Mouse (Mus musculus): ENCODE data around the gene Neurog1. TPM values are rescaled to one million over a fixed set of nuclear protein-coding genes. Genes with fewer than 3 reads are reported as not detected.

Neurog1 gene
- polyA plus RNA-seq (2012; rRNA removed) = 0.17 and 0.24 TPM in 2 replicates

DNA sequence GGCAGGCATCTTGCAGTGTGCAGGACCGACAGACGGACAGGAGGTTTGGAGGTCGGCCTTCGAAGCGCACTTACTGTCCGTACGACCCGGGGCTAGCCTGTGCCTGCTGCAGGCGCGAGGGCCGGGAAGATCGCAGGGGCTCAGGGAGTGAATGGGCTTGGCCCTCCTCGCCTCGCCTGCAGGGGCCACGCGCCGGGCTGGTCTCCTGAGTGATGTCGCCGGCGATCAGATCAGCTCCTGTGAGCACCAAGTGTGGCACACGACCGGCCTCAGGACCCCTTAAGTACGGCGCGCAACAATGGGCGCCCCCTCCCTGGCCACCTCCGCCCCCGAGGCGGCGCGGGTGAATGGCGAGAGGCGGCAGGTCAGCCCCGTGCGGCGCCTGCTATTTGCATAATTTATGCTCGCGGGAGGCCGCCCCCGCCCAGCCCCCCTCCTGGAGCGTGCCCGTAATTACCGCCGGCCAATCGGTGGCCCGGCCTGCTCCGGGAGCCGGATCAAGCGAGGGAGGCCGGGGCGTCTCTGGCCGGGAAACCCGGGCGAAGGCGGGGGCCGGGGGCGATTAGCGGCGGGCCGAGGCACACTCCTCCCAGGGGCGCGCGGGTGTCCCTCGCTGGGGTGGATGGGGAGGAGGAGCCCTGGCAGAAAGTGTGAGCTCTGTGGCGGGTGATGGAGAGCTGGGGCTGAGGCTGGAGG, at the start of gene Neurog1:
Gene Neurog1 (minus strand): TSS at position 240 of the 696 bp plus-strand sequence.
- DNase-seq = no peak
- H3K36me3 ChIP-seq (ENCODE audit: control insufficient read depth, insufficient read depth, low read length) = no peaks in the 10 kb centered on the region
- TF ChIP-seq POLR2A (IDR thresholded peaks at IDR 0.05; ENCODE audit: control insufficient read depth, extremely low read depth, insufficient read depth, low read length, poor library complexity) = no peak
- no peak for TF ChIP-seq CTCF (IDR thresholded peaks at IDR 0.05; ENCODE audit: borderline replicate concordance, control insufficient read depth, extremely low read depth, insufficient read depth, low read length, poor library complexity)
- H3K4me3 ChIP-seq (ENCODE audit: control insufficient read depth, insufficient read depth, low read length) = no peak within 1 kb of the TSS
- peaks cover 15% of the 10 kb centered on the region; the same call in 1 of the 2 replicates for H3K27me3 ChIP-seq (ENCODE audit: control insufficient read depth, insufficient read depth, low read length)
- H3K4me1 ChIP-seq (replicated peaks; ENCODE audit: control insufficient read depth, insufficient read depth, low read length) = no peaks in the 10 kb centered on the region; the same call in 1 of the 2 replicates
- WGBS = 4% methylated on average over 65 of the region's 65 CpGs
- H3K27ac ChIP-seq (ENCODE audit: control insufficient read depth, insufficient read depth, low read length) = no peak within 1 kb of the TSS

GRCm38 (mm10) chr13:56299336-56299735, 47.4 kb upstream of the Neurog1 start:
- WGBS = 93% methylated on average over 11 of the region's 11 CpGs
- H3K27me3 ChIP-seq (ENCODE audit: control insufficient read depth, insufficient read depth, low read length) = peaks cover 16% of the 10 kb centered on the region; the same call in 1 of the 2 replicates
- no peak for DNase-seq
- H3K4me3 ChIP-seq (ENCODE audit: control insufficient read depth, insufficient read depth, low read length) = no peak overlapping the region
- H3K36me3 ChIP-seq (ENCODE audit: control insufficient read depth, insufficient read depth, low read length) = no peaks in the 10 kb centered on the region
- no peaks in the 10 kb centered on the region for H3K4me1 ChIP-seq (replicated peaks; ENCODE audit: control insufficient read depth, insufficient read depth, low read length)
- TF ChIP-seq POLR2A (IDR thresholded peaks at IDR 0.05; ENCODE audit: control insufficient read depth, extremely low read depth, insufficient read depth, low read length, poor library complexity) (no peak), CTCF (IDR thresholded peaks at IDR 0.05; ENCODE audit: borderline replicate concordance, control insufficient read depth, extremely low read depth, insufficient read depth, low read length, poor library complexity) (no peak)
- no peak overlapping the region for H3K27ac ChIP-seq (ENCODE audit: control insufficient read depth, insufficient read depth, low read length)

DNA sequence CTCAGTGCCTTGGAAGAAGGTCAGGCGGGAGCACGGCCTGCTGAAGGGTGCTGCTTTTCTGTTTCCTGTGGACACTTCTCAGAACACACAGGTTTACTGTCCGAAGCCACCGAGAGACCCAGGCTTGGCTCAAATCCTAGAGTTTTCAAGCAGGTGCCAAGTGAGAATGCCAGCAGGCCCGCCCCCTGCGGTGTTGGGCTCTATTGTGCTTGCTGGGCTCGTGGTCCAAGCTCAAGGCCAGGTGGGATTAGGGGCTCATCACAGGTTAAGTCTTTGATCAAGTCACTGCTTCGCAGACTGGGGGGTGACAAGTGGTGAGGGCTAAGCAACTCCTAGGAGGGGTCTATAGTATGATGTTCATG, 44.7 kb upstream of the Neurog1 start:
- H3K4me3 ChIP-seq (ENCODE audit: control insufficient read depth, insufficient read depth, low read length) = no peak overlapping the region
- 20% methylated on average over 8 of the region's 8 CpGs for WGBS
- H3K4me1 ChIP-seq (replicated peaks; ENCODE audit: control insufficient read depth, insufficient read depth, low read length) = no peaks in the 10 kb centered on the region
- H3K27ac ChIP-seq (ENCODE audit: control insufficient read depth, insufficient read depth, low read length) = no peak overlapping the region
- DNase-seq = no peak
- TF ChIP-seq CTCF (IDR thresholded peaks at IDR 0.05; ENCODE audit: borderline replicate concordance, control insufficient read depth, extremely low read depth, insufficient read depth, low read length, poor library complexity) (no peak), POLR2A (IDR thresholded peaks at IDR 0.05; ENCODE audit: control insufficient read depth, extremely low read depth, insufficient read depth, low read length, poor library complexity) (no peak)
- H3K36me3 ChIP-seq (ENCODE audit: control insufficient read depth, insufficient read depth, low read length) = no peaks in the 10 kb centered on the region
- H3K27me3 ChIP-seq (ENCODE audit: control insufficient read depth, insufficient read depth, low read length) = peaks cover 16% of the 10 kb centered on the region; the same call in 1 of the 2 replicates

DNA sequence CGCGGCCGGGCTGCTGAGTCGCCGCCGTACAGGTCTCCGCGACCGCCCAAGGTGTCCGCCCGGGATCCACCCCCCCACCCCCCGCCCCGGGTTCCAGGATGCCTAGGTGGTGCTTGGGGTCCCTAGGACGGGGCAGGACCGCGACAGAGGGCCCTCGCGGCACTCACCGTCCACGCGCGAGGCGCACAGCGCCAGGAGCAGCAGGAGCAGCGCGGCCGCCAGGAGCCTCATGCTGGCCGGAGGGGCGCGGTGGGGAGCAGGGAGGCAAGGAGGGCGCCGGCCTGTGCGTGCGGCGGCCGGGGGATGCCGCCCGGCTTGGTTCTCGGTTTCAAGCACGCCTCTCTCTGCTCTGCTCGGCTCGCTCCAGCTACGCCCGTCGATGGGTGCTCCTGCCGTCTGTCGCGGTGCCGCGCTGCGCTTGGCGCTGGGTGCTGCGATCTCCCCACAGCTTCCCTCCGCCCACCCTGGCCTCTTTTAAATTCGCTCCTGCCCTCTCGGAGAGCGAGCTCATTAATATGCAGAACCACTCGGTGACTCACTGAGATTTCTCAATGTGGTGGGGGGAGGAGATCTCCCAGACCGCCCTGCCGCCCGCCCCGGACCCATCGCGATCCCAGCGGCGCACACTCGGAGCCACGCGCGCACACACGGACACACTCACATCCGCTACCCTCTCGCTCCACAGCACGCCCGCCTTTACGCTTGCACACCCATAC, 44.1 kb upstream of the Neurog1 start, which contains the start of gene Cxcl14:
Gene Cxcl14 (minus strand): TSS at position 609 of the 716 bp plus-strand sequence.
- H3K36me3 ChIP-seq (ENCODE audit: control insufficient read depth, insufficient read depth, low read length) = no peaks in the 10 kb centered on the region
- 5% methylated on average over 73 of the region's 76 CpGs for WGBS
- no peak within 1 kb of the TSS for H3K27ac ChIP-seq (ENCODE audit: control insufficient read depth, insufficient read depth, low read length)
- no peak for DNase-seq
- no peaks in the 10 kb centered on the region for H3K4me1 ChIP-seq (replicated peaks; ENCODE audit: control insufficient read depth, insufficient read depth, low read length)
- no peak for TF ChIP-seq POLR2A (IDR thresholded peaks at IDR 0.05; ENCODE audit: control insufficient read depth, extremely low read depth, insufficient read depth, low read length, poor library complexity)
- no peak for TF ChIP-seq CTCF (IDR thresholded peaks at IDR 0.05; ENCODE audit: borderline replicate concordance, control insufficient read depth, extremely low read depth, insufficient read depth, low read length, poor library complexity)
- H3K27me3 ChIP-seq (ENCODE audit: control insufficient read depth, insufficient read depth, low read length) = peaks cover 16% of the 10 kb centered on the region; the same call in 1 of the 2 replicates
- H3K4me3 ChIP-seq (ENCODE audit: control insufficient read depth, insufficient read depth, low read length) = no peak within 1 kb of the TSS

DNA sequence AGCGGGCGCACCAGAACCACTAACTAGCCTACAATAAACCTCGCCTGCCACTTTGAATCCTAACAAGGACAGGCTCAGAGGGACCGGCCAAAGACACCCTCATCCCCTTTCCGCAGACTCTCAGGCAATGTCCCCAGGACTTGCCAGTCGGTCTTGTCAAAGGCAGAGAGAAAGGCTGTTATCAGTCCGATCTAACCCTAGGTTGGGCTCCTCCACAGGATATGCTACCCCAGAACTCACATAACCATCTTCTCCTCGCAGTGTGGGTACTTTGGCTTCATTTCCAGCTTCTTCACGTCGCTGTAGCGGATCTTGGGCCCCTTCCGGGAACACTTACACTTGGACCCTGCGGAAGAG, 43.6 kb upstream of the Neurog1 start:
- no peak for TF ChIP-seq POLR2A (IDR thresholded peaks at IDR 0.05; ENCODE audit: control insufficient read depth, extremely low read depth, insufficient read depth, low read length, poor library complexity)
- no peak for TF ChIP-seq CTCF (IDR thresholded peaks at IDR 0.05; ENCODE audit: borderline replicate concordance, control insufficient read depth, extremely low read depth, insufficient read depth, low read length, poor library complexity)
- Histone ChIP-seq H3K4me1 (replicated peaks; ENCODE audit: control insufficient read depth, insufficient read depth, low read length) (no peaks in the 10 kb centered on the region), H3K4me3 (ENCODE audit: control insufficient read depth, insufficient read depth, low read length) (no peak overlapping the region), H3K36me3 (ENCODE audit: control insufficient read depth, insufficient read depth, low read length) (no peaks in the 10 kb centered on the region), H3K27ac (ENCODE audit: control insufficient read depth, insufficient read depth, low read length) (no peak overlapping the region), H3K27me3 (ENCODE audit: control insufficient read depth, insufficient read depth, low read length) (peaks cover 16% of the 10 kb centered on the region; the same call in 1 of the 2 replicates)
- WGBS = 8% methylated on average over 13 of the region's 13 CpGs
- no peak for DNase-seq

- WGBS = 7% methylated on average over 10 of the region's 10 CpGs
- no peaks in the 10 kb centered on the region for H3K36me3 ChIP-seq (ENCODE audit: control insufficient read depth, insufficient read depth, low read length)
- TF ChIP-seq POLR2A (IDR thresholded peaks at IDR 0.05; ENCODE audit: control insufficient read depth, extremely low read depth, insufficient read depth, low read length, poor library complexity) (no peak), CTCF (IDR thresholded peaks at IDR 0.05; ENCODE audit: borderline replicate concordance, control insufficient read depth, extremely low read depth, insufficient read depth, low read length, poor library complexity) (no peak)
- H3K4me3 ChIP-seq (ENCODE audit: control insufficient read depth, insufficient read depth, low read length) = no peak overlapping the region
- no peak for DNase-seq
- no peak overlapping the region for H3K27ac ChIP-seq (ENCODE audit: control insufficient read depth, insufficient read depth, low read length)
- no peaks in the 10 kb centered on the region for H3K4me1 ChIP-seq (replicated peaks; ENCODE audit: control insufficient read depth, insufficient read depth, low read length)
- H3K27me3 ChIP-seq (ENCODE audit: control insufficient read depth, insufficient read depth, low read length) = peaks cover 16% of the 10 kb centered on the region; the same call in 1 of the 2 replicates
These were observed 42.9 kb upstream of the Neurog1 start for GRCm38 (mm10) chr13:56294908-56295307.

Measured in thymus, adult 2 months (tissue).